Mouse (Mus musculus): ENCODE results near the gene Hectd2.

Gene Hectd2

GRCm38 (mm10) chr19:36646132-36646828 lies 91.8 kb downstream of the Hectd2 start:
- no peak for DNase-seq (ENCODE audit: low spot score)

GRCm38 (mm10) chr19:36652686-36653085 lies 98.2 kb downstream of the Hectd2 start:
- DNase-seq (ENCODE audit: low spot score) = no peak

- no peak for DNase-seq (ENCODE audit: low spot score)
Measured at GRCm38 (mm10) chr19:36662734-36663133, 108.3 kb downstream of the Hectd2 start.

GRCm38 (mm10) chr19:36663918-36664317 lies 109.5 kb downstream of the Hectd2 start:
- no peak for DNase-seq (ENCODE audit: low spot score)

- DNase-seq (ENCODE audit: low spot score) = no peak
Measured at GRCm38 (mm10) chr19:36664417-36664816, 110.0 kb downstream of the Hectd2 start.

- DNase-seq (ENCODE audit: low spot score) = no peak
Measured at GRCm38 (mm10) chr19:36665206-36665605, 110.8 kb downstream of the Hectd2 start.

GRCm38 (mm10) chr19:36665641-36666040 lies 111.2 kb downstream of the Hectd2 start:
- no peak for DNase-seq (ENCODE audit: low spot score)

- DNase-seq (ENCODE audit: low spot score) = no peak
Measured at GRCm38 (mm10) chr19:36666471-36666870, 112.0 kb downstream of the Hectd2 start.

- no peak for DNase-seq (ENCODE audit: low spot score)
Measured at GRCm38 (mm10) chr19:36667368-36667767, 112.9 kb downstream of the Hectd2 start.

- no peak for DNase-seq (ENCODE audit: low spot score)
Measured at GRCm38 (mm10) chr19:36668098-36668497, 113.7 kb downstream of the Hectd2 start.

GRCm38 (mm10) chr19:36668881-36669639 lies 114.6 kb downstream of the Hectd2 start:
- no peak for DNase-seq (ENCODE audit: low spot score)

- no peak for DNase-seq (ENCODE audit: low spot score)
Measured at GRCm38 (mm10) chr19:36669720-36670451, 115.4 kb downstream of the Hectd2 start.

Data from T-cell, adult 2 months (primary cell).